Mouse (Mus musculus) liver, adult 2 months (tissue): ENCODE results near the gene Paqr5.

Experiments
- CTCF ChIP-seq: fragments of 200-500 bp; IDR thresholded peaks from 2 replicates; pipeline ENCODE4 v1.5.1; 2011; ENCODE audit warnings: low read depth, low read length, control low read depth
- POLR2A ChIP-seq: fragments of 200-500 bp; IDR thresholded peaks from 2 replicates; pipeline ENCODE4 v1.6.1; 2011; ENCODE audit warnings: low read length, control low read depth; ENCODE audit not compliant: insufficient read depth; ENCODE audit errors: extremely low read depth

GRCm38 (mm10) chr9:61961181-61961580 lies 65.5 kb downstream of the Paqr5 start:
- TF ChIP-seq CTCF: no peak
- no peak for TF ChIP-seq POLR2A
